ENCODE assay signal across 8 mouse cellular contexts in the genomic region with DNA sequence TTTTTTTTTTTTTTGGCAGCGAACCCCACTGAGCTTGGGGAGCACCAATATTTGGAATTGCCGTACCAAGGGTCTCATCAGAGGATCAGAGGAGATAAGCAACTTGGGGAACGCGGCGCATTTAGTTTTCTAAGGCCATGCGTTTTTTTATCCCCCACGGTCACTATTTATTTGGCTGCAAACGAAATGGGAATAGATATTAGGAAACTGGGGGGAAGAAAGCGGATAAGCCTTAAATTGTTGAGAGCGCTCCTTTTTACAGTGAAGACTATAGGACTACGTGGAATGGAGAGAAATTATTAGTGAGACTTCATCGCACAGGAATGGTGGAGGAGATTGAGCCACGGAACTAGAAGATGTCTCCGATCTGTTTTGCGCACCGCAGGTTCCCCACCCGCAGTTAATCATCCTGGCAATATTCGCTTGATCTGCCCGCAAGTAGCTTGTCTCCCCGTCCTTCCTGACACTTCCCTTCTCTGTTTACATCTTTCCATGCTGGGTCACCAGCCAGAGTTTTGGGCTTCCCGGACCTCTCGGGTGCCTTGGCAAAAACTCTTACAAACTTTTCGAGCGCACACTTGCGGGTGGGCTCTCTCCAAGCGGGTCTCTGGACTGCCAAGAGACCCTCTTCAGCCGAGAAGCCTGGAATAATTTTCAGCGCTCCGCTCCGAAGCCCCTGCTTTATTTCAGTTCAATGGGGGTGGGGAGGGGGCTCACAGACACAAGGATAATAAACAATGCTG.
DNase-seq lines count a peak whose midpoint lies in the region; ATAC-seq lines count a peak whose summit lies in the region.

No protein-coding gene starts in this region.

- no peaks in the 10 kb centered on the region for H3K9me3 ChIP-seq in heart, embryonic 10.5 days
- H3K9me3 ChIP-seq in kidney, embryonic 16.5 days (ENCODE audit: low read length) = no peaks in the 10 kb centered on the region

- H3K4me1 ChIP-seq in heart, embryonic 10.5 days = peaks cover 37% of the 10 kb centered on the region
- peaks cover 21% of the 10 kb centered on the region for H3K4me1 ChIP-seq in kidney, embryonic 16.5 days (ENCODE audit: insufficient read depth, low read length)

- H3K36me3 ChIP-seq in heart, embryonic 10.5 days = no peaks in the 10 kb centered on the region
- no peaks in the 10 kb centered on the region for H3K36me3 ChIP-seq in kidney, embryonic 16.5 days (ENCODE audit: insufficient read depth, low read length)

- whole genome bisulfite sequencing in heart, embryonic 10.5 days = under 1% methylated on average over 30 of the region's 30 CpGs
- WGBS in kidney, embryonic 16.5 days = 1% methylated on average over 30 of the region's 30 CpGs

- peak; percentile 25 for DNase-seq in ES-CJ7 (ENCODE audit: low read depth, low spot score)
- DNase-seq in cerebellum, postnatal 10 days = peak; percentile 73 to 74
- no peak for DNase-seq in heart, embryonic 10.5 days (ENCODE audit: low spot score)
- peak; percentile 48 for DNase-seq in lung, postnatal 14 days
- peak; percentile 15 for DNase-seq in yolk sac, embryonic 10.5 days (ENCODE audit: low spot score)
- no peak for DNase-seq in gastrocnemius, adult 18-20 months (ENCODE audit: low spot score)
- DNase-seq in thymus, postnatal 4 days = no peak

- no peak for ATAC-seq in kidney, embryonic 16.5 days (ENCODE audit: low FRiP score, low TSS enrichment)

- H3K4me2 ChIP-seq in kidney, embryonic 16.5 days (replicated peaks; ENCODE audit: low read depth, low read length) = peak overlapping the region; percentile 52

- H3K27me3 ChIP-seq in heart, embryonic 10.5 days (ENCODE audit: insufficient read depth, poor library complexity, severe bottlenecking) = peaks cover 37% of the 10 kb centered on the region
- H3K27me3 ChIP-seq in kidney, embryonic 16.5 days (ENCODE audit: insufficient read depth, low read length) = peaks cover 48% of the 10 kb centered on the region

- H3K4me3 ChIP-seq in heart, embryonic 10.5 days = peak overlapping the region; percentile 62
- H3K4me3 ChIP-seq in kidney, embryonic 16.5 days (ENCODE audit: low read length) = peak overlapping the region; percentile 38

- peak overlapping the region; percentile 86 for H3K27ac ChIP-seq in heart, embryonic 10.5 days
- H3K27ac ChIP-seq in kidney, embryonic 16.5 days (ENCODE audit: low read length) = no peak overlapping the region

- peak overlapping the region; percentile 18 for H3K9ac ChIP-seq in kidney, embryonic 16.5 days (replicated peaks; ENCODE audit: low read length)

Comparison
In these comparisons a context has a peak if more than half of its experiments do, and no peak if none do; other contexts are left out.
1. DNase-seq: peak in ES-CJ7 (single experiment), cerebellum, postnatal 10 days (2 of 2), lung, postnatal 14 days (single experiment) and yolk sac, embryonic 10.5 days (single experiment); none in heart, embryonic 10.5 days (single experiment), gastrocnemius, adult 18-20 months (single experiment) and thymus, postnatal 4 days (single experiment).